Mouse (Mus musculus) brain, embryonic 14.5 days (tissue): ENCODE results near the gene Osgep. TPM values are rescaled to one million over a fixed set of nuclear protein-coding genes. Genes with fewer than 3 reads are reported as not detected.
"Not testable (repeated sequence)": the region's sequence is repeated elsewhere in the genome, so short reads cannot be mapped to it uniquely, and the experiment has no call there.

Experiments
- DNase-seq: peaks from one replicate; pipeline ENCODE4 v3.0.0-alpha.2; 2011; ENCODE audit warnings: low read depth
- CTCF ChIP-seq: fragments of 200-500 bp; IDR thresholded peaks from 2 replicates; pipeline ENCODE4 v1.5.1; 2012; ENCODE audit warnings: inconsistent platforms, mild to moderate bottlenecking, moderate library complexity, borderline replicate concordance; ENCODE audit not compliant: insufficient read depth, insufficient read length; ENCODE audit errors: extremely low read depth
- POLR2A ChIP-seq: fragments of 200-500 bp; IDR thresholded peaks from 2 replicates; pipeline ENCODE4 v1.6.1; 2012; ENCODE audit warnings: mild to moderate bottlenecking, inconsistent platforms, borderline replicate concordance; ENCODE audit not compliant: poor library complexity, insufficient read depth, insufficient read length, severe bottlenecking; ENCODE audit errors: extremely low read depth
- polyA plus RNA-seq: library from polyadenylated mRNA; depleted of rRNA; stranded (reverse); fragments of >200 nt; gene quantifications from 2 replicates; pipeline ENCODE4 v1.2.3, GENCODE M21; 2012

Osgep gene
- polyA plus RNA-seq, 1 experiment = 102 TPM

DNA sequence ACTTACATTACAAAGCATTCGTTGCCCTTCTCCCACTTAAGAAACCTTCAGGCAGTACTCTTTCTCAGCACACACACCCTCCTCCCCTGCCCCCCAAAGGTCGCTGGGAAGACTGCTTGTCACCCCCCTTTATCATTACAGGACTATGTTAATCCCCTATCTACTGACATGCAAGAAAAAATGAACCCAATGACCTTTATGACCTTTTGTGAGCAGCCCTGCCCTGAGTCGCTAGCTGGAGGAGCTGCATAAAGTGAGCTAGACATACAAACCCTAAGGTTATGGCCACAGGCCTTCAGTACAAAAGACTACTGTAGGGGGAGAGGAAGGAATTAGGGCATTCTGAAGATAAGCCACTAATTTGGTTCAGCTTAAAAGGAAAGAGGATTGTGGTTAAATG, 13.3 kb downstream of the Osgep start:
- DNase-seq = no peak
- TF ChIP-seq CTCF (no peak), POLR2A (no peak)

DNA sequence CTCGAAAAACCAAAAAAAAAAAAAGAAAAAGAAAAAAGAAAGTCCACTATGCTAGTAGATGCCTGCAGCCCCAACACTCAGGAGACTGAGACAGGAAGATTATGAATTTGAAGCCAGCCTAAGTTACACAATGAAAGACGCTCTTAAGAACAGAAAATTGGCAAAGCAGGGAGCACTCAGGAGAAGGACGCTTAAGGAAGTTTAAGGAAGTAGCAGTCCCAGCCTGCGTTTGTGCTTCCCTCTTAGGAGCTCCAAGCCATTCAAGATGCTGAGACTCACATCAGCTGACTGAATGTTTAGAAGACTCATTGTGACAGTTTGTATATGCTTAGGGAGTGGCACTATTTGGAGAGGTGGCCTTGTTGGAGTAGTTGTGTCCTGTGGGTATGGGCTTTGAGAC, 16.6 kb downstream of the Osgep start:
- no peak for TF ChIP-seq CTCF
- TF ChIP-seq POLR2A = no peak
- no peak for DNase-seq

DNA sequence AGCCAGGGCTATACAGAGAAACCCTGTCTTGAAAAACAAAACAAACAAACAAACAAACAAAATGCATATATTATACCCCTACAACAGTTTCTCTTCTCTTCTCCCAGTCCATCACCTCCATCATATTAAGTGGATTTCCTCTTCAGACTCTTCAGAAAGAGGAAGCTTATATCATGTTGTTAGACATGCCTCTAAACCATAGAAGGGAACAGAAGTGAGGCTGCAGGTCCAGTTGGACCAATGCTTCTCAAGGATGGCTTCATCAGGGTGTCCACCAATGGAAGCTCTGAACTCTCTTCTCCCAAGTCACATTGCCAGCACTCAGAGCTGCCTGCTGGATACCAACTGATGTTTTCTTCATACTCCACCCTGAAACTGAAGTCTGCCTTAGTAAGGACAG, 19.4 kb downstream of the Osgep start:
- not testable (repeated sequence) for DNase-seq

DNA sequence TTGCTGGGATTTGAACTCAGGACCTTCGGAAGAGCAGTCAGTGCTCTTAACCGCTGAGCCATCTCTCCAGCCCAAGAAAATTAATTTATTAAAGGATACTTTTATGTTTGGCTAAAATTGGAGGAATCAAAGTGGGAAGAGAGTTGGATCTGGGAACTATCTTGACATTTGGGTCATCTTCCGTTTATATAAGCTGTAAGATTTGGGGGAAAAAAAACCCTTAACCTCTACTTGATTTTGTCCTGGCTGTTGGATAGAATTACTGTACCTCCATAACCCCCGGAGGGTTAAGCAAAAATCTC, 19.9 kb downstream of the Osgep start:
- DNase-seq = no peak
- TF ChIP-seq CTCF (no peak), POLR2A (no peak)

DNA sequence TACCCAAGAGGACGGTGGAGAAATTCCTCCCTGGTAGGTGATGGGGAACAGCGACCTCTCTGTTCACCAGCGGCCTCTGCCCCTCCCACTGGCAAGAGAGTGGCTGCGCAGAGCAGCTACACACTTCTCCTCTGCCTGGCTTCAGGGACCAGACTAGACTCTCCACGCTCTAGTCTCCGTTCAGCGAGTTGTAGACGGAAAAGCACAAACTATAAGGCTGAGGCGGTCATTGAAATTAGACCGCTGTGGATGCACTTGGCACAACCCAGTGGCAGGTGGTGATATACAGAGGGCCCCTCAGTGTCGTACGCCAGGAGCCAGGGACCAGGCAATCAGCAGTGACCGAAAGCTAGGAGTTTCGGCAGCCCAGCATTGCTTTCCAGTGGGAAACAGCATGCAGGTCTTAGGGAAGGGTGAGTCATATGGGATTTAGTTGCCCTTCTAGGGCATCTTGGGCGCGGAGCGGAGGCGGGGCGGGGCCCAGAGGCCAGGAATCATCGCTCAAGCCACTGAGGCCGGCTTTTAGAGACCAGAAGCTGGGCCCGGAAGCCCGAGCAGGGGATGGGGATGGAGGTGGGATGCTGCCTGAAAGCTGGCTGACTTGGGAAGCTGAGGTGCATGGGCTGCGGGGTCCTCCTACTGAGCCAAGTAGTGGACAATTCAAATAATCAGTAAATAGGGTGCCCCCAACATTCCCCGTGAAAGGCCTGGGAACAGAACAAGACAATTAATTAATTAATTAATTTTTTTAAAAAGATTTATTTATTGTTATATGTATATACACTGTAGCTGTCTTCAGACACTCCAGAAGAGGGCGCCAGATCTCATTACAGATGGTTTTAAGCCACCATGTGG, 20.5 kb downstream of the Osgep start:
- peak; percentile 75 for DNase-seq
- TF ChIP-seq CTCF (peak; percentile 46; the same call in 1 of the 2 replicates), POLR2A (no peak)

DNA sequence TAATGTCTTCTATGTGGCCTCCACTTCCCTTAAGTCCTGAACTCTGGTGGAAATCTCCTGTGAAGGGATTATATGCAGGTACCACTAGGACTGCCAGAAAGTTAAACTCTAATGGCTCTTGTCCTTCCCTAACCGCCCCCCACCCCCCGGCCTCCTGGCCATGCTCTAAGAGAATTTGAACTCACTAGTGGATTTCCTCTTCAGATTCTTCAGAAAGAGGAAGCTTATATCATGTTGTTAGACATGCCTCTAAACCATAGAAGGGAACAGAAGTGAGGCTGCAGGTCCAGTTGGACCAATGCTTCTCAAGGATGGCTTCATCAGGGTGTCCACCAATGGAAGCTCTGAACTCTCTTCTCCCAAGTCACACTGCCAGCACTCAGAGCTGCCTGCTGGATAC, 26.7 kb downstream of the Osgep start:
- not testable (repeated sequence) for DNase-seq

DNA sequence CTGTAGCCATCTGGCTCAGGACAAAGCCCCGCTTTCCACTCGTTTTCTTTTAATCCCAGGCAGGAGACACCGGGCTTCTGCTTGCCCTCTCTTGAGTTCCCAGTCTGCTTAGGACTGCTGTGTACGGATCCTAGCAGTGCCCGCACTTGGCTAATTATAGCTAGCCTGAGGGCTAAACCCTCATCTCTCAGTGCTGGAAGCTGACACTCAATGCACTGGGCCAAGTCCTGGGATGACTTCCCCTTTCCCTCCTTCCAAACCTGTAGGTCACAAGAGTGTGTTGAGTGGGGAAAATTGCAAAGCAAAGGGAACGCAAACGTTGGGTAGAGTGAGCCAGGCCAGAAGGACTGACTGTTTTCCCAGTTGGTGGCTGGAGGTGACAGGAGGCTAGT, 27.3 kb downstream of the Osgep start, which contains the start of gene Klhl33:
TSS of gene Klhl33 (minus strand) at position 134 of the 392 bp plus-strand sequence.
- TF ChIP-seq CTCF = no peak
- TF ChIP-seq POLR2A = no peak
- peak; percentile 20 for DNase-seq

DNA sequence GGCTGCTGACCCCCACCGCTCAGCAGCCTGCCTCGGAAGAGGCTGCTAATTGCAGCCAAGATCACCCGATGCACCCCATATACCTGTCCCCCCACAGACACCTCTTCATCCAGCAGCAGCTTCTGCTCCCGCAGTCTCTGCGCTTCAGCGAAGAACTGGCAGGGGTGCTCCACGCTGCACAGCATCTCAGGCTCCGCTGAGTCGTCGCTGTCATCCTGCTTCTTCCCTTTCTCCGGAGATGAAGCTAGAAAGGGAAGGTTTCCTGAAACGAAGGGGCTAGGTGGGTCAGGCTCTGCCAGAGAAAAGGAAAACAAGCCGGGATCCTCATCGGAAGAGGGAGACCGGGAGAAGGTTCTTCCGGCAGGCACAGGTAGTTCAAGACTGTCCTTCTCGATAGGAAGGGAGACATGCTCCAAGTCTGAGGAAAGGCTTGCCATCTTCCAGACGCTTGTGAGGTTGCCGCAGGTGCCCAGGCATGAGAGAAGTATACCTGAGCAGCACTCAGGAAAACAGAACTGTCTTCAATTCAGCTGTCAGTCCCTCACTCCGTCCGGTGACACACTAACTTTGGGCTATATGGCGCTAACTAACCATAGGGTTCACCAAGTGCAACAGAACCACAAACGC, 27.8 kb downstream of the Osgep start:
- peak; percentile 53 for DNase-seq

DNA sequence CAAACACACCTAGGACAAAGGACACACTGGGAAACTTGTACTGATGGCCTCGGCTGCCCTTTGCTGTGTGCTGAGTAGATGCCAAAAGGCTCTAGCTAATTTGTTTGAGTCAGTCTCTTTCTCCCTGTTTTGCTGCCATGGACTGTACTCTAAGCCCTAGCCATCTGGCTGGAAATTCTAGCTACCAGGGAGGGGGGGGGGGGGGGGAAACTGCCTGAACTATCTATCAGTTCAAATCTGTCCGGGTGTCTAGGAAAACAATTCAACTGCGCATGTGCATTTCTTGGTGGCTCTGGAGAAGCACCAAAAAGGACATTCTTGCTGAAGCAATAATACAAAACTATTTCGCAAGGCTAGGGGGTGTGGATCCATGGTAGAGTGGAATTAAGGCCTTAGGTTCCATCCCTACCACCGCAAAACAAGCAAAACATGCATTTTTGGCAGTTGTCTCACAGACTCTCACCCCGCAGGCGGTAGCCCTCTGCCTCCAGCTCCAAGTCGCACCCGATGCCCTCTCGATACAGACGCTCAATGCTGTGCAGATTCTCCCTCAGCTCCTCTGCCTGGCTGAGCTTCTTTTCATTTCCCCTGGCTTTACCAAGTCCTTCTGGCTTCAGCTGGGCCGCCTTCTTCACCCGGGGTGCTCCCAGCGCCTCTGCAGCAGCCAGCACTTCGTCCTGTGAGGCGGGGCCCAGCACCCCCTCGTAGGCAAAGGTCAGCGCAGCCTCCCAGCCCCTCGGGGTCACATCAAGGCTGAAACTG, 28.5 kb downstream of the Osgep start:
- no peak for TF ChIP-seq CTCF
- no peak for TF ChIP-seq POLR2A
- DNase-seq = peak; percentile 39

More for the DNA sequence above, 27.8 kb downstream of the Osgep start:
- TF ChIP-seq CTCF (no peak), POLR2A (no peak)

DNA sequence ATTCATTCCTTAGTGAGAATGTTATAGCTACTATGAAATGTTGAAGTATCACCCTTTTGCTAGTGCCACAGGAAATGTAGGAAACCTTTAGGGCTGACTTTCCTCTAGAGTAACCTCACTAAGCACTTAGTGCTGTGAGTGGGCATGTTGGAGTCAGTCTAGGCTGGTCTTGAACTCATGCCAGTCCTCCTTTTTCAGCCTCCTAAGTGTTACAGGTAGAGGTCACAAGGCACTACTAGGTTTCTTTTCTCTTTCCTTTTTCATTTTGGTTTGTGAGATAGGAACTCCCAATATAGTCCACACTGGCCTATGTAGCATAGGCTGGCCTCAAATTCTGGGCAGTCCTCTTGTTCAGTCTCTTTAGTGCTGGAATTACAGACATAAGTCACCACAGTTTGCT, 29.3 kb downstream of the Osgep start:
- DNase-seq = no peak
- no peak for TF ChIP-seq CTCF
- TF ChIP-seq POLR2A = no peak

DNA sequence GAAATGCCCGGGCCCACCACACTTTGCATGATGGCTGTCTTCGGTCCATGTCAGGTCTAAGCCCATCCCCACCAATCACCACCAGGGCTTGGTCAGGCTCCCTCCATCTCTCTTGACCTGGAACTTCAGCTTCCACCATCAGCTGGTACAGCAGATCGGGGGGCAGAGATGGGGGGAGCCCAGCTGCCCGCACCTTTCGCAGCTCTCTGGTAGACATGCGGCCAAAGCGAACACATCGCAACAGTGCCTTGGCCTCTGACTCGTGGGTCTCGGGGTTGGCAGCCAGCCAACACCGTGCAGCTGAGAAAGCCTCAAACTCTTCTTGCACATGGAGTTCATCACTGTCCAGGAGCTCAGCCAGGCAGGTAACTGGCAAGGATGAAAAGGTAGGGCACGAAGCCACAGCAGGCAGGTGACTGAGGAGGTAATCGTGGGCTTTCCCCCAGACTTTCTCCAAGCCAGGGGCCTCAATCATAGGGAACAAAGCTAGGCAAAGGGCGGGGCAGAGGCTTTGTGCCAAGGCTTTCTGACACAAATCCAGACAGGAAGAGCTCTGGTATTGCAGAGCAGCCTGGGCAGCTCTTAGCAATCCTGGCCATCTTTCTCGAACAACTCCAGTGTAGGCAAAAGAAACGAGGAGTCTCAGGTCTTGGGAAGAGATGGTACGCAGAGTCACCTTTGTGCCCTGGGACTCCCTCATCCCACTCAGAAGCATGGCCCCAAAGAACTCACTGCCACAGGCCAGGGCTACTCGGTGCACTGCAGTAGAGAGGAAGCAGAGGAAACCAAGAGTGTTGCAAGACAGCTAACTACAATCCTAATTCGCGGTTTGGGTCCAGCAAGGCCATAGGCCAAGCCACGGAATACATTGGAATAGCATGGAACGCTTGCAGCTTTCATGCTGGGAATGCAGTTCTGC, 31.9 kb downstream of the Osgep start:
- peak; percentile 5 for DNase-seq
- TF ChIP-seq POLR2A = no peak
- TF ChIP-seq CTCF = no peak
